Mouse (Mus musculus) retina, adult 2 months (tissue): Measurements from ENCODE around the gene Akna.

Experiments
- DNase-seq: peaks from one replicate; pipeline ENCODE4 v3.0.0-alpha.2; 2012; ENCODE audit warnings: low read depth, low spot score

Akna gene

DNA sequence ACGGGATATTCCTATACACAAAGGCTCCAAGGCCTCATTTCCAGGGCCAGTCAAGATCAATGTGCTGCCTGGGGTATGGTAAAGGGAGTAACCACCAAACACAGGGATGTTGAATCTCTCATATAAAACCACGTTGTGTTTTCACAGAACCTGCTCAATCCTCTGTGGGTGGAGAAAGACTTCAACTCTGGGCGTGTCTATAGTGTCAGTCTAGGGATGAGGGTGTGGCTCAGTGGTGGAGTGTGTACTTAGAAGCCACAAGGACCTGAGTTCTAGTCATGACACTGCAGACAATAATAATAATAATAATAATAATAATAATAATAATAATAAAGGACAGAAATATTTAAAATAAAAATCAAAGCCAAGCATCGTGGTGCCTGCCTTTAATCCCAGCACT is 18.9 kb downstream of the Akna start:
- DNase-seq = no peak

DNA sequence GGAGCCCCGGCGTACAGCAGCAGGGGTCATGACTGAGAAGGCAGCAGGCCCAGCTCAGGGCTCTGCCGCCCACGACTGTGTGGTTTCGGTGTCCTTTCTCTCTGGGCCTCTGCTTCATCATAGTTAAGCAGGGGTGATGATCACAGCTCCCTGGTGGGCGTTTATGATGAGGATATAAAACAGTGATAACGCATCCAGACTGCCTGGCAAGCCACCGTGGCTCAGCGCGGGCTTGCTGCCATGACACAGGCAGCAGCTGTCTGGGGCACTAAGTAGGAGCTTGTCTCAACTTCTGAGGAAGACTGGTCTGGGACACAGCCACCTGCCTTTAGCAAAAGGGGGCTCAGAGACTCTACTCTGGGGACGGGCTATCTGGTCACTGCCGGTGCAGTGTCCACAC is 19.7 kb downstream of the Akna start:
- no peak for DNase-seq

DNA sequence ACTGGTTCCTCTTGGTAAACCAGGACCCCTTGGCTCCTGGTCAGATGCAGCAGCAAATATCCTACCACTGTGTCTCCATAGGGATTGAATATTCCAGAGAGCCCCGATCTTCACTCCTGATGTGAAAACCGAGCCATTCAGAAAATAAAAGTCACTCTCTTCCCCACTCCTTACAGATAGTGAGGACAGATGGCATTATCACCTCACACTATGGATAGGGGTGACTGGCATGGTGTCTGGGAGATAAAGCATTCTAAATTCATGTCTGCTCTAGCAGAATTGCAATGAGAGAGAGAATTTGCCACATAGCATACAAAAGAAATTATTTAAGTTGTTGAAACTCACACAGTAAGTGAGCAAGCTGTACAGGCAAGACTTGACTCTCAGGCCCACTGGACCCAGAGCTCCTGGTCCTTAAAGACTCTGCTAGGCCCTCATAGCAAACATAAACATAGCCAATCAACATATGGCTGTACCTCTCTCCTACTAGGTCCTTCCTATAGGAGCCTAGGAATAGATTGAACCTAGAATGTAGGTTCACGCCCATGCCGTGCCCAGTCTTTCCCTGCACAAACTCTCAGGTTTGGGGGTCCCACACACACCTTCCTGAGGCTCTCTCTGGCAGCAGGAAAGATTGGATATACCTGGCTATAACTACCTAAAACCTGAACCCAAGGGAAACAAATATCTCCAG is 20.3 kb downstream of the Akna start:
- no peak for DNase-seq

DNA sequence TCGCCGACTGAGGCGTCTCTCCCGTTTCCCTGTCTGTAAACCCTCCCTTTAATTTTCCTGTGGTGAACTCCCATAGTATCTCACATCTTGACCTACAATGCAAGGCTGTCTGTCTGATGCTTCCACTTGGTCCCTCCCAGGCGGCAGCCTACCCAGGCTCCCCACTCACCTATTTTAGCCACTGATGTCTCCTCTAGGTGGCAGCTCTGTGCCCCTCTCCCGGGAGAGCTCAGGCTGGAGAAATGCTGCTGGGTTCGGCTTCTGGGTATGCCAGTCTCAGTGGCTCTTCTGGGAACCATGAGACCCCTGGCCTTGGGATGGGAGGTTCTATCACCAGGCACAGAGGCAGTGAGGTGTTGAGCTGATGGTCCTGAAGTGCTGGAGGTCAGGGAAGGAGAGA is 25.7 kb downstream of the Akna start:
- no peak for DNase-seq

DNA sequence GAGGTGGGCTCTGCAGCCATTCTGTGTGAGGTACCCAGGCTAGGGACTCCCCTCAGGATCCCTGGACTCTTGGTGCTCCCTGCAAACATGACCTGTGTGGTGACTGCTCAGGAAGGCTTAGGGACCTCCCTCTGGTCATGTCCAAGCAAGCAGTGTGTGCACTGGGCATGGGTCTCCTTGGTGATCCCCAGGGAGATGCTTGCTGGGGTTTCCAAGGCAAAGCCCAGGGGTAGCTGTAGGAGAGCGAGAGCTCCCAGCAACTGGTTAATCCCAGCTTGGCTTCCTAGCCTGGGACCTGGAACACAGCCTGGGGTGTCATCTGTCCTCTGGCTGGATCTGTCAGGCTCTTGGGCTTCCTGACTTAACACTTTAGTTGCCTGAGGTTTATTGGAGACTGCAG is 27.8 kb downstream of the Akna start:
- no peak for DNase-seq

DNA sequence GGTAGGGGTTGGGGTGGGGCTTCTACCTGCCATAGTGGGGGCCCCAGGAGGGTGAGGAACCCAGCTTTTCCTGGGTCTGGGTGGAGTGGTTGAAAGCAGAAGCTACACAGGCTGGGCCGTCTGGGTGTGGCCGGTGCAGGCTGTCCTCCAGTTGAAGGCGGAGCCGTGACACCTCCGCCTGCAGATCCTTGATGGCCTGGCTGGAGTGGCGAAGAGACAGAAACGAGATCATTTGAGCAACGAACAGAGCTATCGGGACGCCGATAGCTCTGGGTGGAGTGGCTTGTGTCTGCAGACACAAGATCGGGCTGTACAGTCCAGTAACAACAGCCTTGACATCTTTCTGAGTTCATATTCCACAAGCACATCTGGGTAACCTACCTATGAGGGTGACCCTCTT is 28.8 kb downstream of the Akna start:
- DNase-seq = no peak

DNA sequence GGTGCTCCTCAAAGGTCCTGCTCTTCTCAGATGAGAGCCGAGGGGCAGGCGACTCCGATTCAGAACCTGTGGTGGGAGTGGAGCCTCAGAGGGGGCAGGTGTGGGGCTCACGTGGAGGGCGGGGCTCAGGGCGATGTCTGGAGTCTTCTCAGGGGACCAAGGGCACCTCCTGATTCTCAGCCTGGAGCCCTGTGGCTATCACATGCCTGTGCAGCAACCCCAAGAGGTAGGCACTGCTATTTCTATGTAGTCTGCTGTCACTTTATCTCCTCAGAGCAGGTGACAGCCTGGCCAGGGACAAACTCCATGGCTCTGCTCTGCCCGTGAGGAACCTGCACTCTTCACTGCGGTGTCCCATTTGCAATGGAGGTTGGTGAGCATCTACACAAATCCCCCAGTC is 29.8 kb downstream of the Akna start:
- DNase-seq = no peak

DNA sequence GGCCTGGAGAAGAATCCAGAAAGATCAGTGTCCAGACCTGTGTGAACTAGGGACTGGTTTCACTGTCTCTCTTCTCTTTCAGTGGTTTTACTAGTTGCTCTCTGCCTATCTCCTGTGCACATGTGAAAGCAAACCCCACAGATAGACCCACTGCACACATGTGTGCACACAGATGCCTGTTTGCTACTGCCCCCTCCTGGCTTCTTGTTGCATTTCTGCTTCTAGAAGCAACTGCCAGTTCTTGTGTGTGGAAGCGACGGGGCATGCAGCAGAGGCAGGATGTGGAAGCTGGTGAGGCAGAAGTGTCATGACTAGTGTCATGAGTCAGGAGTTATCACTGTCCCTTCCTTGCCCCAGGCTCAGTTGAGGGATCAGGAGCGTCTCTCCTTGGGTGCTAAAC is 31.3 kb downstream of the Akna start:
- DNase-seq = no peak

DNA sequence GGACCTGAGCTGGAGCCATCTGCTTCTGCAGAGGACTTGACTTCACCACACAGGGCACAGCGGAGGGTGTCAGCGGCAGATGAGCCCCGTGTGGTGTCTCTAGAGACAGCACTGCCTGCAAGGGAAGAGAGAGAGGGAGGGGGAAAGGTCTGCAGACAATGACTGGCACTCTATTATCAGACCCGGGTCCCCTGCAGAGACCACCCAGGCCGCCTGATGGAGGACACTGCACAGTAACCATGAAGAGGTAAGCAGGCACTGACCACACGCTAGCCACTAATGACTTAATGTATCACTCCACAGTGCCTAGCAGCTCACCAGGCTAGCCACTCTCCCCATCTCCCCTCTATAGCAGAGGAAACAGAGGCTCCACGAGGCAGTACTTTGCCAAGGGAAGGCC is 32.3 kb downstream of the Akna start:
- DNase-seq = no peak

DNA sequence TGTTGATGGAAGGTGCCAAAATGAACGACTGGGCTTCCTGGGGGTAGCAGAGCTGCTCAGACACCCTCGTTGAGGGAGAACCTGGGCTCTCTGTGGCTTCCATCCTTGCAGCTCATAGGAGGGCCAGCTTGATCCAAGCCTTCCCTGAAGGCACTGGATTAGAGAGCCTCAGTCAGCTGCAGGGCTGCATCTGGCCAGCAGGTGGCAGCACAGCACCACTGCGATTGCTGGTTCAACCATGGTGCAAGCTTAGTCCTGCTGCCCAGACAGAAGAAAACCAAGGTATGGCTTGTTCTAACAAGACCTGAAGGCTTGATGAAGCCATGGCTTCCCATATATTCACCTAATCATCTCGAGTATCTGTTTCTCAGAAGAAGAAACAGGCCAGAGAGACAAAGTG is 34.6 kb downstream of the Akna start:
- DNase-seq = peak; percentile 73

DNA sequence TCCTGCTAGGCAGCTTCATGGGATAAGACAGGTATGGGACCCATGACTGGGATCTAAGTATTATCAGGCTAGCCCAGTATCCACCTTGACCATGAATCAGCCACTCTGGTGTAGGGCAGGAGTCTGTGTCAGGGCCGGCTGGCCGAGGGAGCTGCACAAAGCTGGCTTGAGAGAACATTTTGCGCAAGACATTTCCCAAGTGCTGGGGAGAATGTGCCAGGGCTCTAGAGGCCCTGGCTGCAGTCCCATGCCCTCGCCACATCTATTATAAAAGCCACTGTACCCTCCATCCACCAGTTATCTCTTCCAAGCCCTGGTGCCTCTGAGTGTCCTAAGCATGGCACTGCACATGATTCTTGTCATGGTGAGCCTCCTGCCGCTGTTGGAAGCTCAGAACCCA is 41.0 kb downstream of the Akna start, which contains the start of gene Orm2:
Orm2 (plus strand) TSS at position 300 of the 400 bp plus-strand sequence.
- no peak for DNase-seq

DNA sequence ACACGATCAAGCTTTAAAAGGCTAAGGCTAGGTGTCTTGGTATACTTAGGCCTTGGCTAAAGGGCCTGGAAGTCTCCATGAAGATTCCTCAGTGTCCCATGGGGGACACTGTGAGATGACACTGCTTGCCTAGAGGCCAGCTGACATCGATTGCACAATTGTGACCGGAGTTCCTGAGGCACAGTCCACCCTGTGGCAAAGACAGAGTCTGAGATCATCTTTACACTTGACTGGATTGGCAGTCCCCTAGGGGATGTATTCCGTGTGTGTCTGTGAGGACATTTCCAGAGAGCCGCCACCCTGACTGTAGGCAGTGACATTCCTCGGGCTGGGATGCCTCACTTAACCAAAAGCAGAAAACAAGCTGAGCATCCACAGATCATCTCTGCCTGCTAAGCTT is 43.3 kb downstream of the Akna start:
- no peak for DNase-seq

DNA sequence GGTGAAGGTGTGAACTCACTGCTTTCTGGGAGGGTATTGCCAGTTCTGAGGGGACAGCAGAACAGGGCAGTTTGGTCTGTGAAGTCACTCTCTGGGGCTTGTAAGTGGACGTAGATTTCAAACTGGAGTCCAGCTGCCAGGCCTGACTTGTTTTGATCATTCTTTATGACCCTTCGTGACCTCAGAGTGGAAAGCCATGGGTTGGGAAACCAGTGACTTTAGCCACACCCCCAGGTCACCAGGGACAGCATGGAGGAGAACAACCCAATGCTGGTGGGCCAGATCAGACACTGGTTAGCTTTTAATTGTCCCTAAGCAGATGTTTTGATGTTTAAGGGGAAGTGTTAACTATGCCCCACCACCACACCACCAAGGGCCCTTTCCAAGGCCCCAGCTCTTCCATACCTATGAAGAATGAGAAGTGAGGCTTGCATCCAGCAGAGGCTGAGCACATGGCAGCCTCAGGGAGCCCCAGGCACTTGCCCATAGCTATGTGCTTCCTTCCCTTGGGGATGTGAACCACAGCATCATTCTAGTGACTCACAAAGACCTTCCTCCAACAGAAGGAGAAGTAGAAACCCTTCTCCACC is 46.1 kb downstream of the Akna start:
- DNase-seq = no peak

DNA sequence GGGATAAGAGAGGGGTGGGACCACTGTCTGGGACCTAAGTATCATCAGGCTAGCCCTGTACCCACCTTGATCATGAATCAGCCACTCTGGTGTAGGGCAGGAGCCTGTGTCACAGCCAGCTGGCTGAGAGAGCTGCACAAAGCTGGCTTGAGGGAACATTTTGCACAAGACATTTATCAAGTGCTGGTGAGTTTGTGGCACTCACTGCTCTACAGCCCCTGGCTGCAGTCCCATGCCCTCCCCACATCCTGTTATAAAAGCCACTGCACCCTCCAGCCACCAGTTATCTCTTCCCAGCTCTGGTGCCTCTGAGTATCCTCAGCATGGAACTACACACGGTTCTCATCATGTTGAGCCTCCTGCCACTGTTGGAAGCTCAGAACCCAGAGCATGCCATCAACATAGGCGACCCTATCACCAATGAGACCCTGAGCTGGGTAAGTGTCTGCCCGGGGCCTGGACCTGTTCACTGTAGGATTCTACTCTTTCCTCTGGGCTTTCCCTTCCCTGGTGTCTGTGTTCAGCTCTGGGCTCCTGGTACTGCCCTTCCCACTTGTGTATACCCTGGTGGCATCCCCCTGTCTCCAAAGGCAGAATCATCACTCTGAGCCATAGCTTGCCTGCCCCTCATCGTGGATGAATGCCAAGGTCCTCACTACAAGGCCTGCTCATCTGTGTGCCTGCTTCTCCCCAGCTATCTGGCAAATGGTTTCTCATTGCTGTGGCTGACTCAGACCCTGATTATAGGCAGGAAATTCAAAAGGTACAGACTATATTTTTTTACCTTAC is 47.1 kb downstream of the Akna start, which contains the start of gene Orm3:
Orm3 (plus strand) TSS at position 286 of the 789 bp plus-strand sequence.
- no peak for DNase-seq

DNA sequence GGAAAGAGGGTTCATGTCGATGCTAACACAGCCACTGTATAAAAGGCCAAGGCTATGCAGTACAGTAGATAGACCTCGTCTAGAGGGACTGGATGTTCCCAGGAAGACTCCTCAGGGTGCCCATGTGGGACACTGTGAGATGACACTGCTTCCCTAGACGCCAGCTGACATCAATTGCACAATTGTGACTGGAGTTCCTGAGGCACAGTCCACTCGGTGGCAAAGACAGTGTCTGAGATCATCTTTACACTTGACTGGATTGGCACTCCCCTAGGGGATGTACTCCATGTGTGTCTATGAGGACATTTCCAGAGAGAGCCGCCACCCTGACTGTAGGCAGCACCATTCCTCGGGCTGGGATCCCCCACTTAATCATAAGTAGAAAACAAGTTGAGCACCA is 54.6 kb downstream of the Akna start:
- no peak for DNase-seq

DNA sequence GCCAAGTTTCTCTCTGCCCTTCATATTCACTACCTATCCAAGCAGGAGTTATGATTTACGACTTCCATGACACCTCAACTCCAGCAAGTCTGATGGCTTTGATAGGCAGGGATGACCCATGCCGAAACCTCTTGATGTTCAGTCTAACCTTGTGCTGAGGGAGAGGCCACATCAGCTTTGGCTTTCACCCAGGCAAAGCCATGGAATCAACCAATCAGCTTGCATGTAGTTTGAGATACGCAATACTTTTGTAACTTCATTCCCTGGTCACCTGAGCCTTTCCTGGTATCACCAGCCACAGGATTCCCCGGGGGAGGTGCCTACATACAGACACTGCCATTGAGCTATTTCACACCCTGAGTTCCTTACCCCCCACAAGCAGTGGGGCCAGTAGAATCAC is 56.5 kb downstream of the Akna start:
- no peak for DNase-seq

DNA sequence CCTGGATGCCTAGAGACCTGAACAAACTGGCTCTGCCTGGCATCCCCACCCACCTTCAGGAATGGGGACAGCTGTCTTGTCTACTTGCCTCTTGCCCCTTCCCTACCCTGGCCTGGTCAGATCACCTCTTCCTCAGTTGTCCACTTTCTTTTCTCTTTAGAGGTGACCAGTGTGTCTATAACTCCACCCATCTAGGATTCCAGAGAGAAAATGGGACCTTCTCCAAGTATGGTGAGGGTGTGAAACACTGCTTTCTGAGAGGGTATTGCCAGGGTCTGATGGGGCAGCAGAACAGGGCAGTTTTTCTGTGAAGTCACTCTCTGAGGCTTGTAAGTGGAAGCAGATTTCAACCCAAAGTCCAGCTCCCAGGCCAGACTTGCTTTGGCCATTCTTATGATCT is 57.9 kb downstream of the Akna start:
- DNase-seq = no peak

DNA sequence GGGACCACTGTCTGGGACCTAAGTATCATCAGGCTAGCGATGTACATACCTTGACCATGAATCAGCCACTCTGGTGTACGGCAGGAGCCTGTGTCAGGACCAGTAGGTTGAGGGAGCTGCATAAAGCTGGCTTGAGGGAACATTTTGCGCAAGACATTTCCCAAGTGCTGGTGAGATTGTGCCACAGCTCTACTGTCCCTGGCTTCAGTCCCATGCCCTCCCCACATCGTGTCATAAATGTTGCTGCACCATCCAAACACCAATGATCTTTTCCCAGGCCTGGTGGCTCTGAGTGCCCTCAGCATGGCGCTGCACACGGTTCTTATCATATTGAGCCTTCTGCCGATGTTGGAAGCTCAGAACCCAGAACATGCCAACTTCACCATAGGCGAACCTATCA is 58.9 kb downstream of the Akna start, which contains the start of gene Orm1:
Orm1 (plus strand) TSS at position 266 of the 400 bp plus-strand sequence.
- no peak for DNase-seq

DNA sequence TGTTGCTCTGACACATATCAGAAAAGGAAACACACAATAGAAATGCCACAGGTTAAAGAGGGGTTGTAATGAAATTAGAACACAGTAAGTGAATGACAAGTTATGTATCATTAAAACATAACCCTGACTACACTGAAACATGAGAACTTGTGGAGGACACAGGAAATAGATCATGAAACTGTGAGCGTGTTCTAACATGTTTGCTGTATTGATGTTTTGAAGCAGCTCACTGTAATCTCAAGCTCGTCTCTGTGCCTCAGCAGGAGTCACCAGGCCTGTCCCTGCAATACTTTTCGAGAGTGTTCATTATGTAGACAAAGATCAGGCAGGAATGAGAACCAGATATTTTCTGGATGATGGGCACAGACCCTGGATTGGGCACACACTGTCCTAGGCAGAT is 59.5 kb downstream of the Akna start:
- no peak for DNase-seq

DNA sequence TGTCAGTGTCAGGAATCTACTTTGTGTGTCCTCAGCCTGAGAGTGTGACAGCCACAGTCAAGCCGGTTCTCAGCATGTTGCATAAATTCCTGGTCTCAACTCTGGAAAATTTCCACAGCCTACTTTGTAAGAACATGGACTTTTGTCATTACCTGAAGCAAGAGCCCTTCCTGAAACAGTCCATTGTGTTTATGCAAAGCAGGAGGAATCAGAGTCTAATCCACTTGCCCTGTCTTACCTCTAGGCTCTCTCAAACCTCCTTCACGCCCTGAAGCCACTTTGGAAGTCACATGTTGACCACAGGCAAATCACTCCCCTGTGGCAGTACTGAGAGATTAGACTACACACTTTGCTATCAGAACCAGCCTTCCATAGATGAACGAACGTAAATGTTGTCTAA is 60.7 kb downstream of the Akna start:
- DNase-seq = no peak

DNA sequence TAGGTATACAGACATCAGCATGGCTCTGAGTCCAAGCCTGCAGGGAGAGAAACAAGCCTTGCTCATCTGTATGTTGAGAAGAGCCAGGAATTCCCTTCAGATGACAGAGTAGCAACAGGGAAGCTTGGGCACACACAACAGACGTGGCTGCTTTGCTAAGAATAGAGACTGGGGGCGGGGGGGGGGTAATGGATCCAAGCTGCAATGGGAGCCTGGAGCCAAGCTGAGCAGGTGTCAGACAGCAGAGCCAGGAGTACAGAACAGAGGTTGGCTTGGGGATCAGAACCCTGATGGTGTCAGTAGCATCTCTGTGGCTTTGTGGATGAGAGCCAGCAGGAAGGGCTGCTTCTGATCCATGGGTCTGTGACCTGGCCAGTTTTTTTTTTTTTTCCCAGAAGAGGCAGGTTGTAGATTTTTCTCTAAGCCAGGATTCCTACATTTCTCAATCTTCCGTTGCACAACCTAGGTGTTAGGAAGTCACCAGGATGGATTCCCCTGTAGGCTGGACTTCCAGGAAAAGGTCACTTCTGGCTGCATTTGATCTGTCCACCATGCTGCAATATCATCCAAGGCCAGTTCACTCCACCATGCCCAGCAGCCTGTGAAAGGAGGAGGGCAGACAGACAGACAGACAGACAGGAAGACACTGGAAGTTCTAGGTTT is 64.6 kb downstream of the Akna start:
- no peak for DNase-seq

DNA sequence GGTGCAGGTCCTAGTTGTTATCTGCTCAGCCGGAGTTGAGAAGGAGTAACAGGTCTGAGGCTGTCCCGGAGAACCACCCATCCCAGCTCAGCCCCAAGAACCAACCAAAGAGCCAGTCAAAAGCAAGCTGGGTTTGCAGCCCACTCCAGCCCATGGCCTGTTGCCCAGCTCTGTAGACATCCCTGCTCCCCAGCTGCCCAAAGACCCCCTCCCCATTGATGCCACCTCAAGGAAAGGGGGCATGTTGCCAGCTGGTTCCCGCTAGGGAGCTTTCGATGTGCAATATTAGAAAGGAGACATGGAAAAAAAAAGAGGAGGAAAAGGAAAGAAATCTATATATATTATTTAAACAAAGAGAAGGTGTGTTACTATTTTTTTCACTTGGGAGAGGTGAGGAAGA is 69.8 kb downstream of the Akna start:
- no peak for DNase-seq
